Mouse (Mus musculus) kidney, adult 9 months (tissue): ENCODE results near the gene Kifc5b.
"Not testable (repeated sequence)": the region's sequence is repeated elsewhere in the genome, so short reads cannot be mapped to it uniquely, and the experiment has no call there.

Source experiments
- DNase-seq: peaks from one replicate; pipeline ENCODE4 v3.0.0; 2022

Kifc5b gene

GRCm38 (mm10) chr17:26916711-26917482 is at the start of gene Kifc5b:
Kifc5b (plus strand) TSS chr17:26917091.
- DNase-seq, result peak; percentile 100

DNA sequence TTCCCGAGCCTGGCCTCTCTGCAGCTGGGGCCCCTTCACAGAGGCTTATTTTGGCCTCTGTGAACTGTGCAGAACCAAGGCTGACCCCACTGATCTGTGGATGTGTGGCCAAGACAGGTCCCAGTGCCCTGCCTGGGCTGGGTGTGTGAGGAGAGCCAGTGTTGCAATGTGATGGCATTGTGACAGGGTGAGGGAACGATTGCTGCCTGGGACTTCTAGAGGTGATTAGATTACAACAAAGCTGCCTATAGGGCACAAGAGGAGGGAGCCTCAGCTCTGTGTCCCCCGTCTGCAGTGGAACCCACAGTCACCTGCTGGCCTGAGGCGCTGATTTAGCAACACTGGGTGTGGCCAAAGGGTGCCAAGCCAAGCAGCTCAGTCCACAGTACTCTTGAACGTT is 48.1 kb upstream of the Kifc5b start:
- no peak for DNase-seq

DNA sequence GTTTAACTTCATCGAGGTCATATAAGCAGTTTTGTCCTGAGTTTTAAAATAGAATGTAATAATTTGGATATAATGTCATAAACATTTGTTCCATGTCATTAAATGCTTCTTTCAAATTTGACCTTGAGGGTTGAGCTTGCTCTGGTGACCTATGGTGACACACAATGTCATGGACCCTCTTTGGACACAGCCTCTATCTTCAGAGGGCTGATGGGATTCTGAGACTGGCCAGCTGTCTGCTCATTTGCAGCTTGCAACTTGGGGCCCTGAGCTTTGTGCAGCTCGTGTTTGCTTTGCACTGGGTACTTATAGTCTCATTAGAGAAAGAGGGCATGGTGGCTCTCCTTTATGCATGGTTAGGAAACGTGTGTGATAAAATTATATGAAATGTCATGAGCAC is 44.0 kb upstream of the Kifc5b start:
- DNase-seq, result no peak

GRCm38 (mm10) chr17:26873502-26873901 is 43.4 kb upstream of the Kifc5b start:
- no peak for DNase-seq

DNA sequence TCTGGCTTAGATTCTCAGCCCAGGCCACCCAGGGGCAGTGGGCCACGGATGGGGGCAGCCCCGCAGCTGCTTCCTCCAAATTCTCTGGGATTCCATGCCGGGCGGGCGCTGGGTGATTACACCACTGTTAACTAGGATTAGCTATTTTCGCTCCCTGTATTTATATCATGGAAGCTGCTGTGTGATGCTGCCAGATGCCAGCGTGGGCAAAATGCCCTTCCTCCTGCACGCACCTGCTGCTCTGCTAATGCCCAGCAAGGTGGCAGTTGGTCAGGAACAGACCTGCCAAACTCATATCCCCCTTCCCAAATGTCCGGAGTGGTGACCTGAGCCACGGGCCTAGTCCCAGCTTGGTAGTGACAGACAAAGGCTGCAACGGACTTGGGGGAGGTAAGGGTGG is 42.3 kb upstream of the Kifc5b start:
- DNase-seq, result no peak

DNA sequence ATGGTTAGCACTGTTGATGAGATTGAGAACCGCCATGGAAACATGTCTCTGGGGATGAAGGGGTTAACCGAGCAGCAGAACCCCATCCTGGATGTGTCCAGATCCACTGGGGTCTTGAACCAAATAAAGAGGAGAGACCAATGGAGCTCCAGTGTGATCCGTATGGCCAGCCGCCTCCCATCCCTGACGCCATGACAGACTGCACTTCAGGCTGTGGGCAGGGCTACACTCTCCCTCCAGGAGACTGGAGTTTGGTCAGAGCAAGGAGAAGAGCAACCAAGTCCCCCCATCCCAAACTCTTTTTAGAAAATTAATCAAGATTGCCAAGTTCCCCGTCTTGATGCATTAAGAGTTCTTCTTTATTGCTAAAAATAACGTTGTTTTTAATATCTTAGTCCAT is 39.0 kb upstream of the Kifc5b start:
- DNase-seq, result no peak

- DNase-seq, result no peak
Observed at GRCm38 (mm10) chr17:26879235-26879634, 37.7 kb upstream of the Kifc5b start.

DNA sequence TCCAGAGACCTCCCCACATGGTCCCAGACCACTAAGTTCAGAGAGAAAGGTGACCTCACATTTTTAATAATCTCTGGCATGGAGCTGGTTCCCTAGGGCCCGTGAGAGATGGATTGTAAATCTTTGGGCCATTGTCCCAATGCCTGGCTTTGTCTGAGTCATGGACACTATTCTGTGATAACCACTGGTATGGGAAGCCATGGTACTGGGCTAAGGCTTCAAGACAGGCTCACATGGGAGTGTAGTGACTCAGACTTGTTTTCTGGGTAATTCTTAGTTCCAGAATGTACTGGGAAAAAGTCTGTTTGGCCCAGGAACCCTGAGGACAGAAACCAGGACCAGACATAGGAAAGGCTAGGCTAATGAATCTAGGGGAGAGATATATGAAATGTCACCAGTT is 34.2 kb upstream of the Kifc5b start:
- no peak for DNase-seq

GRCm38 (mm10) chr17:26883585-26883984 is 33.3 kb upstream of the Kifc5b start:
- DNase-seq, result no peak

DNA sequence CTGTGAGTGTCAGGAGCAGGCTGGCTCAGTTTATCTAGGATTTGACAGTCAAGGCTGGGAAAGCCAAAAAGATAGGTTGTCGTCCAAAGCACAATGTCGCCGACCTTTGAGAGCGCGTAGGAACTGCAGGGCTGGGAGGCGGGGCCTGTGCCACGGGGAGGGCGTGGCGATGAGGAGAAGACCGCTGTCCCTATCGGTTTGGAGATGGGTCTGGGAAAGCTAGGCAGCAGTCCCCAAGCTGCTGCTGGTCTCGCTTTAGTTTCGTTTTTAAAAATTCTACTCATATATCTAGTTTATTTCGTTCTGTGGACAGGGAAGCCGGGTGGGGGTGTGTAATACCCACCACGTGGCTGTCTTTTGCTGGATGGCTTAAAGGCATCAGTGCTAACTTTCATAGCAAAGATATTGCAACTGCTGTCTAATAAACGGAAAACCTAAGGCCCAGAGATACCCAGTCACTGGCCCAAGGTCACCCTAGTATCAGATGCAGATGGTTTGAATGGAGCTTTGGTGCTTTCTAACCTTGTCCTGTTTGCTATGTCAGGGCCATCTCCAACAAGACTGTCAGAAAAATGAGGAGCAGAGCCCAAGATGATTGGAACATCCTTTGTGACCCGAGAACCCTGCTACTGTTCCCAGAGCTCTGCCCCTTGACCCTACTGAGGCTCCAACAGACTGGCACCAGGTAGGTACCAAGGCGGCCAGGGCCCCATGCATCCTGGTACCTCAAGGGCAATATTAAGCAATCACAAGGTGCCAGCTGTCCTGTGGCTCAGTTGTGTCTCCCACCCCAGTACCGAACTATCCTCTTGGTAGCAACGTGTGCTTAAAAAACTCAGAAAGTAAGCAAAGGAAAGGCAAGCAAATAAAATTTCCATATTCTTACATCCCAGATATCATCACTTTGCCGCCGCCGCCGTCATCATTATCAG is 31.6 kb upstream of the Kifc5b start:
- DNase-seq, result peak; percentile 74

DNA sequence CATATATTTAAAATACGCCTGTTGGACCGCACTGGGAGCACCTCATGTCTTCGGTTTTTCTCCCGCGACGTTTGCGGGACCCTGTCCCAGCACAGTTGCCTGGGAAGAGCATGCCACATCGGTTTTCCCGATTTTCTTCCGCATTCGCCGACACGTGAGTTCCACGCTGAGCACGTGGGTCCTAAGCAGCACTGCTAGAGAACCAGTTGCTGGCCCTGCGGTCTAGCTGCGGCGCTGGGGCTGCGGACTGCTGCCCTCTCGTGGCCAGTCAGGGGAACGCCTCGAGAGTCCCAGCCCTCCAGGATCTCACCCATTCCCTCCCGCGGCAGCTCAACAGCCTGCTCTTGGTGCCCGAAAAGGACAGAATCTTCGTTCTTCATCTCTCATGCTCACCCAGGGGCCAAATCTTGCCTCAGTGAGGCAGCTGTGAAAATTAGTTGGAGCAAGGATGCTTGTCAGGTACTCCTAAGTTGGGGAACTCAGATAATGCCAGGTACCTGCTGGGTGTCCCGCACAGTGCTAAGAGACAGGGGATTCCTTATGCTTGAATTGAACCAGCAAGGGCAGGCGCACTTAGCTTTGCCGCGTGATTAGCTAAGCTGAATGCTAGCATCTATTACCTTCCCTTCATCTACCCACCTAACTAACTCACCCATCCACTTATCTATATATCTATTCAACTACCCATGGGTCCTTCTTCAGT is 30.7 kb upstream of the Kifc5b start:
- peak; percentile 82 for DNase-seq

- no peak for DNase-seq
Observed at GRCm38 (mm10) chr17:26887926-26888325, 29.0 kb upstream of the Kifc5b start.

GRCm38 (mm10) chr17:26892635-26893375 is 24.1 kb upstream of the Kifc5b start:
- DNase-seq, result peak; percentile 49

DNA sequence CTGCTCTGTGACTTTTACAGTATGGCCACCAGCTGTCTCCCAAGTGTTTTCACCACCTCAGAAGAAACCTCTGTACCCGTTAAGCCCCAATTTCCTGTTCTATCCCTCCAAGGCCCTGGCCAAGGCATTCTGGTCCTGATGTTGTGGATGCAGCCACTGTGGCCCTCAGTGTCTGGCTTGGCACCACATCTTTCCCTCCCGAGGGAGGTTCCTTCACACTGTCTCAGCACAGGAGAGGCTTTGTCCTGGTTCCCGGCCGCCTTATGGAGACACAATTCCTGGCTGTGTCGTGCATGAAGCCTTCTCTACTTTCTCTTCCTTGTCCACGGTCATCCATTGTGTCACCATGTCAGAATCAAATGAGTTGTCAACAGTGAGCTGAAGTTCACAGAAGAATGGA is 23.4 kb upstream of the Kifc5b start:
- no peak for DNase-seq

DNA sequence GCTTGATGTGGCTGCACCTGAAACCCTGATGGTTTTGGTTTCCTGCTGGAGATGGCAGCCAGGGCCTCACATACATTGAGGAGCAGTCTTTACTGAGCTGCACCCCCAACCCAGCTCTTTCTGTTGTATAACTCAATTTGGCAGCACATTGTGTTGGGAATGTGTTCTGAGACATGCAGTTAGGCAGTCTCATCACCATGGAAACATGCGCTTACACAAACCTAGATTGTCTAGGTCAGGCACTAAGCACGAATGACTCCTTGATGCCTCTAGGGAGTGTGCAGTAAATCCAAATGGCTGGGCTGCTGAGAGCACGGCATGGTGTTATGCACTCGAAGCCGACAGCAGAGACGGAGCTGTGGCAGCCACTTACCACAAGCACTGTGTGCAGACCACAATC is 22.5 kb upstream of the Kifc5b start:
- DNase-seq, result no peak

DNA sequence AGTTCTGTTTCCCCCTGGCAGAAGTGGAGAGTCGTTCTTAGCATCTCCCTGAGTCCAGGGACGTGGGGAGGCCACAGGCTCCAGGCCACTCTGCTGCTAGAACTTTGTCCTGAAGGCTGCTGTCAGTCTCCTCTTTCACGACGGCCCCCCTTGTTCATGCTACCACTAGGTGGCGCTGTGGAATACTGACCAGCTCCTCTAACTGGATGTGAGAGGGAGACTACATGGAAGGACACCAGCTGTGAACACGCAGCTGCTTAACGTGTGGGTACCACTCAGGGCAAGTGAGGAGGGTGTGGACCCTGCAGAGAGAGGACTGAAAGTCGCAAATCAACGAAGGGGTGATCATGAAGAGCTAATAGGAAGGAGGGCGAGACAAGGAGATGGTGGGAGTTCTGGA is 21.3 kb upstream of the Kifc5b start:
- DNase-seq, result peak; percentile 83

DNA sequence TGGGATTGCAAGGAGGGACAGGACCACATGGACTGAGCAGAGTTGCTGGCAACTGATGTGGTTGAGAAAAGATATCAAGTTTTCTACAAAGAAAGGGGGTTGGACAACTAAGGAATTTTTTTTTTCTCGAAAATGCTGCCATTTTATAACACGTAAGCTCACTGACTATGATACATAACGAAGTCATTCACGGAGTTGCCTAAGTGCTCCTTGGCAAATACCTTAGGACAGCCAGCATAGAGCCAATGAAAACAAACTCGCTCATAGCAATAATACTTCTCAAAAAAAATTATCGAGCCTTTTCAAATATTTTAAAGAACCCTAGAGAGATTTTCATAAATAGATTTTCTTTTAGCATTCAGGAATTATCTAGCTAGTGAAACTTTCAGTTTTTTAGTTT is 16.0 kb upstream of the Kifc5b start:
- DNase-seq, result no peak

DNA sequence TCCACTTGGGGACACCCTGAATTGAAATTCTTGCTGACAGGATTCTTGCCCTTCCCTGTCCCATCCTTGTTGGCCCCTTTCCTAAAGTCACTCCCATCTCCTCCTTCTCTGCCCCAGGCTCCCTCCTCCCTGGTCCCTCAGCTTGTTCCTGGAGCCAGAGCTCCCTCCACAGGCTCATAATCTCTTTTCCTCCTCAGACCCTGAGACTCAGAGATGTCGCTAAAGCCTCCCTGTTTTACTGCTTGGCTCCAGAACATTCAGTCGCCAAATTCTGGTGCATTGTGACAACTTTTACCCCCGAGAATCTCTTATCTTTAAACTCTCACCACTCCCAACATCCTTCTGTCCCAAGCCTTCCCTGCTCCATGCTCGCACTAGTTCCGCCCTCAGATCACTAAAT is 12.6 kb upstream of the Kifc5b start:
- no peak for DNase-seq

GRCm38 (mm10) chr17:26907506-26907905 is 9.4 kb upstream of the Kifc5b start:
- peak; percentile 75 for DNase-seq

- DNase-seq, result no peak
Observed at GRCm38 (mm10) chr17:26915248-26915647, 1.6 kb upstream of the Kifc5b start.

DNA sequence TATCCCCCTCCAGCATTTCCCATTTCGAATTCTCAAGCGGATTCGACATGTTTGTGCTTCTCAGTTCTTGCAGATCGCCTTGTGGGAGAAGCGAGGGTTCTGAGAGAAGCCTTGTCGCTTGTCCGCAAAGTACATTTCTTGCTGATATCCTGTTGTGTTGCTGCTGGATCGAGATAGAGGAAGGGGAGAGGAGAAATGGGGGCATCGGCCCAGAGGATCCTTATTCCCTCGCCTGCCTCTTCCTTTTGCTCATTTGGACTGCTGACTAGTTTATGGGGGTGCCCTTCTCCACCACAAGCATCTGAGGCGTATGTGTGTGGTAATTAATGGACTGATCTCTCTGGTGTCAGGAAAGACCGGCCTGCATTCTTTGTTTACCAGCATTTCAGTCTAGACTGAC is 669 bp downstream of the Kifc5b start:
- not testable (repeated sequence) for DNase-seq

GRCm38 (mm10) chr17:26918343-26918742 is 1.5 kb downstream of the Kifc5b start:
- DNase-seq, result no peak

- DNase-seq, result peak; percentile 65
Observed at GRCm38 (mm10) chr17:26919516-26919915, 2.6 kb downstream of the Kifc5b start.
